Mouse (Mus musculus): Measurements from ENCODE around the gene Xirp1.

- no peak for TF ChIP-seq CTCF (IDR thresholded peaks at IDR 0.05)
- TF ChIP-seq EP300 (IDR thresholded peaks at IDR 0.05) = no peak
These were observed 42.6 kb downstream of the Xirp1 start for GRCm38 (mm10) chr9:119980770-119981182.
